Mouse (Mus musculus): Measurements from ENCODE around the gene F10. TPM values are rescaled to one million over a fixed set of nuclear protein-coding genes. Genes with fewer than 3 reads are reported as not detected.

F10 gene
- polyA plus RNA-seq (2015; fragmentation: Nextera tagmentation; extraction: Ambion mirVana), result 0.35 TPM in 2 replicates

DNA sequence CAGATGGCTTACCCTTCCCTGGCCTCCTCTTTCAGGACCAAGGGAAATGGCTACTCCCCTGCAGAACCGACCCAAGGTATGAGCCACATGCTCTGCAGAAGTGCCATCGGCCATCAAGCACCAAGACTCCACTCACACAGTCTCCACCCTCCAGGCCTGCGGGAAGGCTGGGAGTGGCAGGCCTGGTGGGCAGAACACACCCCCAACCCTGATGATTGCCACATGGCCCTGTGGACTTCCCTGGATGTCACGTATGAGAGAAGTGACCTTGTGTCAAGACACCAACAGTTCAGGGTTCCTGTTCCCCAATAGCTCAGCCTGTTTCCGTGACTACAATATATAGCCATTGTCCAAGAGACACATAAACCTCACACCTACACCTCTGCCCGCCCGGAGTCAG is at the start of gene F10:
Gene F10, plus strand, starts transcription at position 294 of the 400 bp plus-strand sequence.
- Histone ChIP-seq H3K27me3 (no peaks in the 10 kb centered on the region), H3K9me3 (replicated peaks) (no peaks in the 10 kb centered on the region), H3K4me1 (0 out of 2 replicates have a peak, but pooled peaks cover 5% of the 10 kb centered on the region), H3K4me3 (no peak within 1 kb of the TSS), H3K27ac (no peak within 1 kb of the TSS), H3K36me3 (ENCODE audit: poor library complexity, severe bottlenecking) (no peaks in the 10 kb centered on the region), H3K9ac (no peak within 1 kb of the TSS), H3K4me2 (no peak within 1 kb of the TSS)
- ATAC-seq, result no peak
- 76% methylated on average over 7 of the region's 7 CpGs for WGBS

DNA sequence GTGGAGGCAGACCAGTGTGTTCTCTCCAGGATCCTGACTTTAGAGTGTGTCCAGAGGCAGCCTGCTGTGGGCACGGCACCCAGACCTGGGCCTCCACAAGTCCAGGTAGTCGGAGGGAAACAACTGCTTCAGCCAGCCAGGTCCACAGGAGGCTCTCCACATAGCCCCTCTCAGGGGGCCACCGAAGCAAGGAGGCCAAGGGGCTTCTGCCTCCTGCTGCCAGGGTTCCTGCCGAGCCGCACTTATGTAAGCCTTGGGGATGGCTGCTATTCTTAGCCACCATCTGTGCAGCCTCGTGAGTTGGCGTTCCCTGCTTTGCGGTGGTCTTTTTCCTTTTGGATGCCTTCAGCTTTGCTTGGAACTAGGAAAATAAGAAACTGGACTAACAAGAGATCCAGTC is 49.5 kb upstream of the F10 start:
- ATAC-seq, result no peak
- H3K4me2 ChIP-seq, result no peak overlapping the region
- no peaks in the 10 kb centered on the region for H3K9me3 ChIP-seq (replicated peaks)
- H3K4me3 ChIP-seq, result no peak overlapping the region
- H3K9ac ChIP-seq, result no peak overlapping the region
- 86% methylated on average over 8 of the region's 8 CpGs for WGBS
- peaks cover 69% of the 10 kb centered on the region for H3K36me3 ChIP-seq (ENCODE audit: poor library complexity, severe bottlenecking)
- H3K4me1 ChIP-seq, result no peaks in the 10 kb centered on the region
- no peak overlapping the region for H3K27ac ChIP-seq
- no peaks in the 10 kb centered on the region for H3K27me3 ChIP-seq

DNA sequence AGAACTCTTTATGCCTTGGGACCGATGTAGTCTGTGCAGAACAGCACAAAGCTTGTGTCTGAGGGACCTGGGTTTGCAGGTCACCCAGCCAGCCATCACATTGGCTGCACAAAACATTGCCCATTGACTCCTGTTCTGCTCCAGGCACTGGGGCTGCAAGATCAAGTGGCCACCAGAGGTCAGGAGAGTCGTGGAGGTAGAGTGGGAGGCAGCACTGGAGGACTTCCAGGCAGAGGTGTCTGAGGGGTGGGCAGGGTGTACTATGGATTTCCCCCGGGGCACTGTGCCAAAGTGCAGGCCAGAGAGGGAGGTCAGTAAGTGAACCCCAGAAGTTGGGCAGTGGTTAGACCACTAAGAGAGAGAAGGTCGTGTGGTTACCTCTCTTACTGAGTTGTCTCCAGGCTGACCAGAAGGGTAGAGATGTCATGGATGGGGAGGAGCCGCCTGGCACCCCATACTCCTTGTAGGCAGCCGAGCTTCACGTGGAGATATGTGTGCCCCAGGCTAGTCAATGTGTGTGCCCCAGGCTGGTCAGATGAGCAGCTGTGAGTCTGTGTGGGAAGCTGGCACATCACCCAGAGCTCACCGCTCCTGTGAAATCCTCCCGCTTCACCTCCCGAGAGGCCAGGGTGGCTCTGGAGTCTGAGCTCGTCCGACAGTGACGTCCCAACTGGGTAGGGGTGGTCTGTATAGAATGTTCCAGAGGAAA is 48.2 kb upstream of the F10 start:
- no peaks in the 10 kb centered on the region for H3K4me1 ChIP-seq
- H3K36me3 ChIP-seq (ENCODE audit: poor library complexity, severe bottlenecking), result peaks cover 64% of the 10 kb centered on the region

DNA sequence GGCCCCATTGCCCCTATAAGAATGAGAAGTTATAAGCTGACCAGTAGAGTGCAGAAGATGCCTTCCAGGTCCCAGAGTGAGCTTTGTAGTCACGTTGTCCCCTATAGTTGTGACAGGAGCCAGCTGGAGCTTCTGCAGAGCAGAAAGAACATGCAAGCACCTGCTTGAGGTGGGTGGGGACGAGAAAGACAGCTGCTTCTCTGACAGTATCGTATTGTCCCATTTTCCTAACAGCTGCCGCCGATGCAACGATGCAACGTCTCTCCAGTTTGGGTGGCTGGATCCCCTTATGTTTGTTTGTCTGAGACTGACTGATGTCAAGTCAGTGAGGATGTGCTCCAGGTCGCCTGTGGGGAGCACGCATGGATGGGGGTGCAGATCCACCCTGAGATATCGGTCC is 45.7 kb upstream of the F10 start:
- 90% methylated on average over 10 of the region's 10 CpGs for WGBS
- Histone ChIP-seq H3K4me3 (no peak overlapping the region), H3K9me3 (replicated peaks) (no peaks in the 10 kb centered on the region), H3K27ac (no peak overlapping the region), H3K4me2 (no peak overlapping the region), H3K36me3 (ENCODE audit: poor library complexity, severe bottlenecking) (peaks cover 64% of the 10 kb centered on the region), H3K27me3 (no peaks in the 10 kb centered on the region), H3K4me1 (peaks cover 4% of the 10 kb centered on the region; the same call in 1 of the 2 replicates), H3K9ac (no peak overlapping the region)
- ATAC-seq, result no peak

More for the DNA sequence above, 48.2 kb upstream of the F10 start:
- no peak overlapping the region for H3K9ac ChIP-seq
- 86% methylated on average over 13 of the region's 13 CpGs for WGBS
- no peak overlapping the region for H3K4me2 ChIP-seq
- H3K4me3 ChIP-seq, result no peak overlapping the region
- no peak for ATAC-seq
- no peaks in the 10 kb centered on the region for H3K9me3 ChIP-seq (replicated peaks)
- no peak overlapping the region for H3K27ac ChIP-seq
- no peaks in the 10 kb centered on the region for H3K27me3 ChIP-seq

DNA sequence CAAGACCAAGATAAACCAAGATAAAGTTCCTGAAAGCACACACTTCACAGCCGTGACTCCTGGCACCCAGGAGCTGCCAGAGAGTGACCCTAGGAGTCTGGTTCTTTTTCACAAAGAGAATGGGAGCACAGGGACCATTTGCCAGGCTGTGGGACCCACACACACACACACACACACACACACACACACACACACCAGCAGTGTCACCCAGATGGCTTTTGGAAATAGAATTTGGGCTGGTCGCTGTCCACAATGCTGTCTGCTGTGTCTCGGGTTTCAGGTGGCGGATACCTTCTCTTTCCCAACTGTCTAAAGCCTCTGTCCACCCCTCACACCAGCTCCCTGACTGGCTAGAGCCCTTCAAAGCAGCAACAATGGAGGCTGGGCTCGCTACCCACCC is 42.6 kb upstream of the F10 start:
- Histone ChIP-seq H3K9ac (no peak overlapping the region), H3K9me3 (replicated peaks) (no peaks in the 10 kb centered on the region), H3K27me3 (no peaks in the 10 kb centered on the region), H3K36me3 (ENCODE audit: poor library complexity, severe bottlenecking) (peaks cover 74% of the 10 kb centered on the region), H3K4me2 (no peak overlapping the region), H3K4me3 (no peak overlapping the region), H3K27ac (no peak overlapping the region), H3K4me1 (peaks cover 4% of the 10 kb centered on the region; the same call in 1 of the 2 replicates)
- WGBS, result 85% methylated on average over 5 of the region's 5 CpGs
- ATAC-seq, result no peak

DNA sequence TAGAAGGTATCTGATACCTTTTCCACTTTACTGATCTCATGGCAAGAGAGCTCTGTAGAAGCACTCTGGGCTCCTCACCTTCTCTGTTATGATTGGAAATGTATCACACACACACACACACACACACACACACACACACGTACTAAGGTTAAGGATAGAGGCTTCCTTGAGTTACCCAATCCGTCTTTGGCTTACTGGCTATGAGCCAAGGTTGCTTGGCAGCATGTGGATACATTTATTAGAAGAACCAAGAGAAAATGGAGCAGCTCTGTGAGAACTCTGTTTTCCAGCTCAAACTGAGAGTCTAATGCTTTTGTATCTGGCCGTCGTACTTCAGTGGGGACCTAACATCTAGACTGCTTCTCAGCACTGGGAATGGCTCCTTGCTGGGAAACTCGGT is 41.6 kb upstream of the F10 start:
- Histone ChIP-seq H3K27ac (no peak overlapping the region), H3K27me3 (no peaks in the 10 kb centered on the region), H3K9me3 (replicated peaks) (no peaks in the 10 kb centered on the region), H3K36me3 (ENCODE audit: poor library complexity, severe bottlenecking) (peaks cover 77% of the 10 kb centered on the region), H3K4me3 (no peak overlapping the region), H3K9ac (no peak overlapping the region), H3K4me2 (no peak overlapping the region), H3K4me1 (peaks cover 4% of the 10 kb centered on the region; the same call in 1 of the 2 replicates)
- no peak for ATAC-seq
- 66% methylated on average over 5 of the region's 5 CpGs for WGBS

DNA sequence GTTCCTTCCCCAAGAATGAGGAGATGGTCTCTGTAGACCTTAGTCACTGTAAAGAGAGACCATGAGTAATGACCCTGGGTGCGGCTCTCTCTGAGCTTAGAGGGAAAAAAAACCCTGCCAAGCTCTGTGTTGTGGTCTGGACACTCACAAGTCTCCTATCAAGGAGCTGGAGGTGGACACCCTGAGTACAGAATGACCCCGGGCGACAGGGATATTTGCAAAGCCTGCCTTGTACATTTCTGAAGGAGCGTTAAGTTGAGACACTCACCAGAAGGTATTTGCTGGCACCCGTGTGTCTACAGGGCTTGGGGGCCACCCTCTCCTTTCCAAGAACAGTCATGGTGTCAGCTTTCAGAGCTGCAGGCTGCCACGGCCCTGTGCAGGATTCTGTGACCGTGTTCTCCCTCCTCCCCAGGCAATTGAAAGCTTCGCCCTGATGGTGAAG is 40.3 kb upstream of the F10 start:
- H3K4me2 ChIP-seq, result no peak overlapping the region
- no peaks in the 10 kb centered on the region for H3K27me3 ChIP-seq
- H3K9me3 ChIP-seq (replicated peaks), result no peaks in the 10 kb centered on the region
- H3K4me3 ChIP-seq, result no peak overlapping the region
- 81% methylated on average over 8 of the region's 8 CpGs for WGBS
- H3K36me3 ChIP-seq (ENCODE audit: poor library complexity, severe bottlenecking), result peaks cover 79% of the 10 kb centered on the region
- H3K4me1 ChIP-seq, result peaks cover 4% of the 10 kb centered on the region; the same call in 1 of the 2 replicates
- no peak for ATAC-seq
- H3K27ac ChIP-seq, result no peak overlapping the region
- no peak overlapping the region for H3K9ac ChIP-seq

DNA sequence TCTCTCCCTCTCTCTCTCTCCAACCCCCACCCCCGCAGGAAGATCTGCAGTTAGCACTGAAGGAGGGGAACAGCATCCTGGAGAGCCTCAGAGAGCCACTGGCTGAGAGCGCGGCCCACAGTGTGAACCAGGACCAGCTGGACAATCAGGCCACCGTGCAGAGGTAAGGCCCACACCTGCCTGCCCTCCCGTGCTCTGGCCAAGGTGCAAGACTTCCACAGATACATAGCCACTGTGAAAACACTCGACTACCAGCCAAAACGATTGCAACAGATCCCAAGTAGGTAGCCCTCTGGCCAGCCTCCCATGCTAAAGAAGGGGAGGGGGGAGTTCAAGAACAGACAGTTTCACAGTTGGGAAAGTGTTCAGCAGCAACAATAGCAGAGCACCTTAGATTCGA is 38.8 kb upstream of the F10 start:
- 89% methylated on average over 8 of the region's 8 CpGs for WGBS
- Histone ChIP-seq H3K4me3 (no peak overlapping the region), H3K9me3 (replicated peaks) (no peaks in the 10 kb centered on the region), H3K9ac (no peak overlapping the region), H3K4me2 (no peak overlapping the region), H3K36me3 (ENCODE audit: poor library complexity, severe bottlenecking) (peaks cover 93% of the 10 kb centered on the region), H3K27me3 (no peaks in the 10 kb centered on the region), H3K4me1 (peaks cover 4% of the 10 kb centered on the region; the same call in 1 of the 2 replicates), H3K27ac (no peak overlapping the region)
- ATAC-seq, result no peak

DNA sequence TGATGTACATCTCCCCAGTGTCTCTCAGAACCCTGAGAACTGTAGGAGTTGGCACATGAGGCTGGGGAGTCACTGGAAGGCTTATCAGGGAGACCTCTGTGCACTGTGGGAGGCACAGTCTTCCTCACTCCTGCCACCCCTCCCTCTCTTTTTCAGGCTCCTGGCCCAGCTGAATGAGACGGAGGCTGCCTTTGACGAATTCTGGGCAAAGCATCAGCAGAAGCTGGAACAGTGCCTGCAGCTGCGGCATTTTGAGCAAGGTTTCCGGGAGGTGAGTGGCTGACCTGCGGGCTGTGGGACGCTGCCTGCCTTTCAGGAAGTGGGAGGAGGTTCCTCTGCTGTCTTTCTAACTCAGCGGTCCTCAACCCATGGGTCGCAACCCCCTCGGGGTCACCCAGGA is 37.3 kb upstream of the F10 start:
- no peak overlapping the region for H3K4me3 ChIP-seq
- H3K27me3 ChIP-seq, result no peaks in the 10 kb centered on the region
- H3K27ac ChIP-seq, result no peak overlapping the region
- no peak for ATAC-seq
- H3K9me3 ChIP-seq (replicated peaks), result no peaks in the 10 kb centered on the region
- H3K36me3 ChIP-seq (ENCODE audit: poor library complexity, severe bottlenecking), result peaks cover 94% of the 10 kb centered on the region
- peaks cover 4% of the 10 kb centered on the region; the same call in 1 of the 2 replicates for H3K4me1 ChIP-seq
- H3K4me2 ChIP-seq, result no peak overlapping the region
- WGBS, result 82% methylated on average over 9 of the region's 9 CpGs
- no peak overlapping the region for H3K9ac ChIP-seq

DNA sequence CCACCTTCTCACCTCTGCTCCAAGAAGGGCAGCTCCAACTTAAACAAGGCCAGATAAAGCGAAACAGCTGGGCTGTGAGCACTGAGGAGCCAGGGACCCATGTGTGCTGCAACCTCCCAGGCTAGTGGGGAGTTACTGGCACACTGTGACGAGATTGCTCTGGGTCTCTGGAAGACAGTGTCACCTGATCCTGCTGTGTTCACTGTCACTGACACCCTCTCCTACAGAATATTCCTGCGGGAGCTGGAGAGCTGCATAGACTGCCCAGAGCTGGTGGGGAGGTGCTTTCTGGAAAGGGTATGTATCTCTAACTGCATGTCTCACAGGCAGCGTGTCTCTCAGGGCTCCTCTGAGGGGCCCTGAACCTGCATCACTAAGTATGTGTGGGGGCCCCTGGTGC is 29.6 kb upstream of the F10 start:
- H3K4me1 ChIP-seq, result no peaks in the 10 kb centered on the region
- peaks cover 100% of the 10 kb centered on the region for H3K36me3 ChIP-seq (ENCODE audit: poor library complexity, severe bottlenecking)
- H3K27ac ChIP-seq, result no peak overlapping the region
- no peak overlapping the region for H3K9ac ChIP-seq
- no peaks in the 10 kb centered on the region for H3K27me3 ChIP-seq
- WGBS, result 81% methylated on average over 4 of the region's 4 CpGs
- H3K9me3 ChIP-seq (replicated peaks), result no peaks in the 10 kb centered on the region
- no peak for ATAC-seq
- no peak overlapping the region for H3K4me2 ChIP-seq
- H3K4me3 ChIP-seq, result no peak overlapping the region

DNA sequence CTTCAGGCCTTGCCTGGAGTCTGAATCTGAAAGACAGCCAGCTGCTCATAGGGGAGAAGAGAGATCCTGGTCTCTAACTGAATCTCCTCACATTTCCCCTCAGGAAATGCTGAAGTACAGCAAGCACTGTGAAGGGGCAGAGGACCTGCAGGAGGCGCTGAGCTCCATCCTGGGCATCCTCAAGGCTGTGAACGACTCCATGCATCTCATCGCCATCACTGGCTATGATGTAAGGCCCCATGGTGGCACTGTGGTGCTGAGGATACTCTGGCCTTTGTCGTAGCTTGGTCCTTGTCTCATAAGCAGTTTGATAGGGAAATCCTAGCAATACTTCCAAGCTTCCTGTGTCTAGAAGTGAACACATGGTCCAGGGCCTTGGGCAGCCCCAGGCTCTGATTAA is 26.8 kb upstream of the F10 start:
- Histone ChIP-seq H3K4me3 (no peak overlapping the region), H3K27ac (no peak overlapping the region), H3K4me2 (no peak overlapping the region), H3K9ac (no peak overlapping the region), H3K27me3 (no peaks in the 10 kb centered on the region), H3K36me3 (ENCODE audit: poor library complexity, severe bottlenecking) (peaks cover 100% of the 10 kb centered on the region), H3K4me1 (no peaks in the 10 kb centered on the region), H3K9me3 (replicated peaks) (no peaks in the 10 kb centered on the region)
- 71% methylated on average over 4 of the region's 4 CpGs for WGBS
- ATAC-seq, result no peak

DNA sequence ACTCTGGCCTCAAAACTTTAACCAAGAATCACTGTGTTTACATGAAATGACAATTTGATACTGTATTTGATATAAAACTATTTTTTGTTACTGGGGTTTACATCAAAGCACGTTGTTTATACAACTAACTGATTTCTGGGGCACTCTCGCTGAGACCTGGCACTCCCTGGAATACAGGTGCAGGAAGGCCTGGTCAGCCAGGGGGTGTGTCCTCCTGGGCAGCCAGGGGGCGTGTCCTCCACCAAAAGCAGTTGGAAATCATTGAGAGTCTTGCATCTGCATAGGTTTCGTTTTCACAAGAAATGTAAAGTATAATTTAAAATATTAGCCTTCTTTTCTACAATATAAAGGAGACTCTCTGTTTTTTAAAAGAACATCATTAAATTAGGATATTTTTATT is 17.5 kb upstream of the F10 start:
- peaks cover 62% of the 10 kb centered on the region for H3K36me3 ChIP-seq (ENCODE audit: poor library complexity, severe bottlenecking)
- H3K9me3 ChIP-seq (replicated peaks), result no peaks in the 10 kb centered on the region
- no peaks in the 10 kb centered on the region for H3K27me3 ChIP-seq
- H3K4me1 ChIP-seq, result no peaks in the 10 kb centered on the region
- no peak for ATAC-seq
- H3K27ac ChIP-seq, result no peak overlapping the region
- no peak overlapping the region for H3K4me3 ChIP-seq
- 72% methylated on average over 4 of the region's 4 CpGs for WGBS
- H3K9ac ChIP-seq, result no peak overlapping the region
- no peak overlapping the region for H3K4me2 ChIP-seq

DNA sequence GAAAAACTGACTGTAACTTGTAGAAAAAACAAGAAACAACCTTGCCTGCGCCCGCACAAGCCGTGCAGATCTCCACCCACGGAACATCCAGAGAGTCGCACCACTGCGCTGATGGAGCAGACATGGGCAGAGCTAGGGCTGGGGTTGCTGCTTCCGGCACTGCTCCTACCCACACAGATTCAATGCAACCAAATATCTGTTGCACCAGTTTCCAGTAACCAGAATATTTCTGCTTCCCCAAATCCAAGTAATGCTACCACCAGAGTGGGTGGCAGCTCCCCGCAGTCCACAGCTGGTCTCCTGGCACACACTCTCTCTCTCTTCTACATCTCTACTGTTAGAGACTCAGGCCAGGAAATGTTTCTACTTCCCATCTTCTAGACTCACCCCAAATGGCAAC is 15.3 kb upstream of the F10 start:
- H3K4me1 ChIP-seq, result no peaks in the 10 kb centered on the region
- no peaks in the 10 kb centered on the region for H3K9me3 ChIP-seq (replicated peaks)
- WGBS, result 97% methylated on average over 8 of the region's 8 CpGs
- no peaks in the 10 kb centered on the region for H3K27me3 ChIP-seq
- H3K4me3 ChIP-seq, result no peak overlapping the region
- H3K27ac ChIP-seq, result no peak overlapping the region
- no peak overlapping the region for H3K9ac ChIP-seq
- H3K4me2 ChIP-seq, result no peak overlapping the region
- peaks cover 39% of the 10 kb centered on the region for H3K36me3 ChIP-seq (ENCODE audit: poor library complexity, severe bottlenecking)
- no peak for ATAC-seq

Measured in forebrain, embryonic 13.5 days (tissue).